Mouse (Mus musculus) heart, adult 2 months (tissue): Measurements from ENCODE around the gene Caskin1.

Source experiments
- CTCF ChIP-seq: fragments of 200-600 bp; IDR thresholded peaks from 2 replicates; pipeline ENCODE4 v1.8.1; 2022; ENCODE audit warnings: antibody characterized with exemption, mild to moderate bottlenecking, moderate library complexity
- POLR2A ChIP-seq: fragments of 200-500 bp; IDR thresholded peaks from 2 replicates; pipeline ENCODE4 v1.6.1; 2011; ENCODE audit warnings: mild to moderate bottlenecking, low read depth, low read length, control low read depth; ENCODE audit not compliant: insufficient read depth

DNA sequence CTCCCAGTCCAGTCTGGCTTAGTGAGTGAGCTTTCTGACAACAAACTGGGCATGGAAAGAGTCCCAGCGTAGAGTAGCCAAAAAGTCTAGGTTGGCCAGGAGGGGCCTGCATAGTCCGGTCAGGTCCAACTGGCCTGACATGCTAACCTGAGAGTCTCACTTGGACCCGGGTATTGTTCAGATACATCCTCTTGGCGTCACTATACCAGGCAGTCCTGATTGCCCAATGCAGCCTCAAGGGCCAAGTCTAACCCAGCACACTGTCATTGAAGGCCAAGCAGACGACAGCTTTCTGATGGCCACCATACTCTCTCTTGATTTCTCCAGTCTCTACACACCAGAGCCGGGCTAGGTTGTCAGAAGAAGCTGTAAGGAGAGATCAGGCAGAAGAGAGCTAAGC lies 12.8 kb upstream of the Caskin1 start:
- TF ChIP-seq POLR2A (no peak), CTCF (no peak)
